Mouse (Mus musculus) CH12.LX (cell line): ENCODE data around the gene Gm4450. TPM values are rescaled to one million over a fixed set of nuclear protein-coding genes. Genes with fewer than 3 reads are reported as not detected.
A peak's percentile ranks its signal among the peaks of the same experiment; 100 is the strongest.

ENCODE experiments used
- DNase-seq: peaks from one replicate; pipeline ENCODE4 v3.0.0-alpha.2; 2013; ENCODE audit errors: extremely low read depth
- H3K27ac ChIP-seq: 2 replicates; pipeline ENCODE4 v1.5.1; 2012; ENCODE audit warnings: low read depth, mild to moderate bottlenecking, control low read depth, moderate library complexity; ENCODE audit not compliant: insufficient read depth
- H3K27me3 ChIP-seq: replicated peaks from 2 replicates; pipeline ENCODE3; 2012; ENCODE audit warnings: inconsistent platforms
- H3K36me3 ChIP-seq, 2 experiments: replicated peaks in 1 of 2; 2 replicates each; pipeline versions ENCODE3 to v1.6.1; 2012; ENCODE audit warnings: inconsistent platforms in 1 of 2, low read length in 1 of 2, mild to moderate bottlenecking in 1 of 2, mixed read lengths in 1 of 2, moderate library complexity in 1 of 2; ENCODE audit not compliant: control insufficient read depth in 1 of 2, insufficient read depth in 1 of 2
- H3K4me1 ChIP-seq, 2 experiments: 2 replicates each; pipeline ENCODE4 v1.6.1; 2012; ENCODE audit warnings: inconsistent platforms in 1 of 2, moderate library complexity in 1 of 2; ENCODE audit not compliant: insufficient read depth in 2 of 2, control insufficient read depth in 1 of 2
- H3K4me2 ChIP-seq: 2 replicates; pipeline ENCODE4 v1.6.1; 2012; ENCODE audit warnings: low read depth, mild to moderate bottlenecking, control low read depth; ENCODE audit not compliant: poor library complexity, insufficient read depth, severe bottlenecking
- H3K4me3 ChIP-seq, 3 experiments: fragments of 150-350 bp in 1 of 3; sonication (generic) in 1 of 3; replicated peaks in 1 of 3; 2 replicates each; pipeline versions ENCODE3 to v1.5.1; 2011 to 2012; ENCODE audit warnings: low read depth in 2 of 3, low read length in 2 of 3, mild to moderate bottlenecking in 2 of 3, moderate library complexity in 2 of 3, control low read depth in 1 of 3, improper control_type of control experiment in 1 of 3, inconsistent platforms in 1 of 3, mixed read lengths in 1 of 3; ENCODE audit not compliant: poor library complexity in 1 of 3
- H3K79me2 ChIP-seq: replicated peaks from 2 replicates; pipeline ENCODE4 v1.6.1; 2012; ENCODE audit warnings: mild to moderate bottlenecking, moderate library complexity; ENCODE audit not compliant: control insufficient read depth, poor library complexity, insufficient read depth, severe bottlenecking; ENCODE audit errors: extremely low read depth
- H3K9ac ChIP-seq: 2 replicates; pipeline ENCODE4 v1.6.1; 2012; ENCODE audit warnings: low read depth, mild to moderate bottlenecking, control low read depth, moderate library complexity; ENCODE audit not compliant: insufficient read depth
- H3K9me3 ChIP-seq: replicated peaks from 2 replicates; pipeline ENCODE3; 2012; ENCODE audit warnings: low read length, inconsistent platforms, mixed read lengths
- BHLHE40 ChIP-seq: IDR thresholded peaks from 2 replicates; pipeline ENCODE4 v1.6.1; 2011; ENCODE audit warnings: mild to moderate bottlenecking, low read depth, low read length, improper control_type of control experiment
- ELF1 ChIP-seq: IDR thresholded peaks from 2 replicates; pipeline ENCODE4 v1.6.1; 2014; ENCODE audit warnings: low read depth, mild to moderate bottlenecking, inconsistent platforms, low read length, improper control_type of control experiment
- EP300 ChIP-seq: IDR thresholded peaks from 2 replicates; pipeline ENCODE4 v1.6.1; 2011; ENCODE audit warnings: low read length, improper control_type of control experiment
- ETS1 ChIP-seq: conservative IDR thresholded peaks from 2 replicates; pipeline ENCODE4 v1.6.1; 2012; ENCODE audit warnings: low read depth, mild to moderate bottlenecking, inconsistent platforms, low read length, improper control_type of control experiment, moderate library complexity
- IRF4 ChIP-seq: IDR thresholded peaks from 2 replicates; pipeline ENCODE4 v1.6.1; 2014; ENCODE audit warnings: low read depth, mild to moderate bottlenecking, inconsistent platforms, low read length, improper control_type of control experiment
- JUND ChIP-seq: conservative IDR thresholded peaks from 2 replicates; pipeline ENCODE4 v1.6.1; 2011; ENCODE audit warnings: low read depth, low read length, improper control_type of control experiment
- KAT2A ChIP-seq: IDR thresholded peaks from 2 replicates; pipeline ENCODE4 v1.6.1; 2012; ENCODE audit warnings: low read length, improper control_type of control experiment, inconsistent platforms; ENCODE audit not compliant: insufficient replicate concordance
- MAZ ChIP-seq: IDR thresholded peaks from 2 replicates; pipeline ENCODE4 v1.6.1; 2012; ENCODE audit warnings: low read depth, mild to moderate bottlenecking, inconsistent platforms, low read length, improper control_type of control experiment, moderate library complexity
- MEF2A ChIP-seq: IDR thresholded peaks from 2 replicates; pipeline ENCODE4 v1.6.1; 2014; ENCODE audit warnings: low read depth, mild to moderate bottlenecking, inconsistent platforms, low read length, improper control_type of control experiment, borderline replicate concordance
- NRF1 ChIP-seq: IDR thresholded peaks from 2 replicates; pipeline ENCODE4 v1.6.1; 2014; ENCODE audit warnings: low read depth, mild to moderate bottlenecking, inconsistent platforms, low read length, improper control_type of control experiment, moderate library complexity
- SIN3A ChIP-seq: IDR thresholded peaks from 2 replicates; pipeline ENCODE4 v1.6.1; 2012; ENCODE audit warnings: low read length, improper control_type of control experiment, inconsistent platforms
- USF2 ChIP-seq: conservative IDR thresholded peaks from 2 replicates; pipeline ENCODE4 v1.6.1; 2011; ENCODE audit warnings: low read depth, low read length, improper control_type of control experiment
- ZC3H11A ChIP-seq: IDR thresholded peaks from 2 replicates; pipeline ENCODE4 v1.6.1; 2012; ENCODE audit warnings: low read depth, mild to moderate bottlenecking, inconsistent platforms, low read length, improper control_type of control experiment
- dilution Hi-C: fragments of 300-500 bp; cut with MboI; formaldehyde crosslinking; loops from 2 replicates; pipeline ENCODE4 v1.14.3; 2020; ENCODE audit warnings: low sequenced_read_pairs; ENCODE audit not compliant: extremely low pct_unique_long_range_greater_than_20kb, extremely low pct_ligation_motif_present
- in situ Hi-C: fragments of 300-500 bp; cut with MboI; formaldehyde crosslinking; loops from 3 replicates; pipeline ENCODE4 v1.14.3; 2019; ENCODE audit warnings: low sequenced_read_pairs, low pct_ligation_motif_present, low pct_unique_long_range_greater_than_20kb, mixed read lengths
- polyA plus RNA-seq: library from polyadenylated mRNA; unstranded; fragments of >175 nt; gene quantifications from 2 replicates; pipeline ENCODE4 v1.2.1, GENCODE M21; 2012; ENCODE audit warnings: low read depth; ENCODE audit not compliant: insufficient read length
- total RNA-seq, 2 experiments: library from RNA; depleted of rRNA; stranded (reverse); fragments of 300-350 nt in 1 of 2; fragments of >200 nt in 1 of 2; gene quantifications; 2 replicates each; pipeline ENCODE4 v1.2.3; 2012 to 2014

Gm4450 gene
- total and polyA plus RNA-seq, 3 experiments = not detected

DNA sequence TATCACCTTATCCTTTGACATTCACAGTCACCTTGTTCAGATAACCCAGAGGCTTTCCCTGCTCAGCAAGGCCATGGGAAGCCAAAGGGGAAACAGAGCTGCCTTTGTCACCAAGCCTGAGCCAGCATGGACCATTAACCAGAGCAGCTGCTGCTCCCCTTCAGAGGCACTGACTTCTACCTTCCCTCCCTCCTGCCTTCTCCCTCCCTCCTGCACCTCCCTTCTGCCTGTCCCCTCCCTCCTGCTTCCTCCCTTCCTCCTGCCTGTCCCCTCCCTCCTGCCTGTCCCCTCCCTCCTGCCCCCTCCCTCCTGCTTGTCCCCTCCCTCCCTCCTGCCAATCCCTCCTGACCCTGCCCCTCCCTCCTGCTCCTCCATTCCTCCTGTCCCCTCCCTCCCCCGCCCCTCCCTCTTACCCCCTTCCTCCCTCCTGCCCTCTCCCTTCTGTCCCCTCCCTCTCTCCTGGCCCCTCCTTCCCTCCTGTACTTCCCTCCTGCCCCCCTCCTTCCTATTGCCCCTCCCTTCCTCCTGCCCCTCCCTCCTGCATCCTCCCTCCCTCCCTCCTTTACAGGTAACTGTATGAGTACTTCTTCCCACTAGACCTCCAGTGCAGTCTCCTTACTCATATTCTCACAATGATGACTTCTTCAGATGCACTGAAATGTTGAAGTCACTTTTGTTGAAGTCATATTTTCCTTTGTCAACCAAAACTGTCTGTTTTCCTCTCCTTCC, 22.7 kb downstream of the Gm4450 start:
- no peak overlapping the region for H3K4me2 ChIP-seq
- peak; percentile 32; the same call in 1 of the 2 replicates for TF ChIP-seq JUND
- peak; percentile 53; the same call in 1 of the 2 replicates for TF ChIP-seq ETS1
- 0 out of 2 replicates have a peak, but pooled peaks have one; percentile 9 for TF ChIP-seq EP300
- no peak for TF ChIP-seq ZC3H11A
- dilution Hi-C loops (no loop called here), in situ Hi-C loops (no loop called here)
- no peak for DNase-seq
- no peaks in the 10 kb centered on the region for H3K9me3 ChIP-seq
- H3K4me1 ChIP-seq = peaks cover 2 to 7% of the 10 kb centered on the region in 2 experiments; a peak in 2 of 4 replicates
- no peak overlapping the region for H3K4me3 ChIP-seq
- no peaks in the 10 kb centered on the region for H3K36me3 ChIP-seq
- no peaks in the 10 kb centered on the region for H3K79me2 ChIP-seq
- peaks cover 1% of the 10 kb centered on the region for H3K27me3 ChIP-seq
- H3K27ac ChIP-seq = no peak overlapping the region
- H3K9ac ChIP-seq = no peak overlapping the region

GRCm38 (mm10) chr3:98428928-98429525, 27.9 kb downstream of the Gm4450 start:
- peak; percentile 56 for DNase-seq
- Histone ChIP-seq H3K4me3 (no peak overlapping the region), H3K36me3 (no peaks in the 10 kb centered on the region), H3K4me1 (peaks cover 15 to 45% of the 10 kb centered on the region in 2 experiments), H3K9me3 (no peaks in the 10 kb centered on the region), H3K4me2 (peak overlapping the region; percentile 85), H3K79me2 (no peaks in the 10 kb centered on the region), H3K27me3 (peaks cover 19% of the 10 kb centered on the region), H3K27ac (no peak overlapping the region), H3K9ac (no peak overlapping the region)
- dilution Hi-C loops (no loop called here), in situ Hi-C loops (no loop called here)
- TF ChIP-seq ZC3H11A (no peak), IRF4 (0 out of 2 replicates have a peak, but pooled peaks have one; percentile 17), EP300 (0 out of 2 replicates have a peak, but pooled peaks have one; percentile 21), ETS1 (peak; percentile 52; the same call in 1 of the 2 replicates), NRF1 (no peak), KAT2A (no peak), MEF2A (peak; percentile 26; the same call in 1 of the 2 replicates), BHLHE40 (0 out of 2 replicates have a peak, but pooled peaks have one; percentile 20), ELF1 (peak; percentile 30; the same call in 1 of the 2 replicates), JUND (no peak), MAZ (no peak), USF2 (no peak), SIN3A (0 out of 2 replicates have a peak, but pooled peaks have one; percentile 43)
